Mouse (Mus musculus) gastrocnemius, adult 18-20 months (tissue): Measurements from ENCODE around the gene Rpa1. TPM values are rescaled to one million over a fixed set of nuclear protein-coding genes. Genes with fewer than 3 reads are reported as not detected.

ENCODE experiments used
- DNase-seq: peaks from one replicate; pipeline ENCODE4 v3.0.0; 2021; ENCODE audit warnings: low spot score
- microRNA-seq: library from miRNA; unstranded; fragments of <30 nt; microRNA quantifications from one replicate; pipeline ENCODE4 v1.2.0, GENCODE M21; 2021
- total RNA-seq, 2 experiments: library from RNA; stranded (reverse); gene quantifications; 2 replicates each; pipeline ENCODE4 v1.2.3; 2021

Rpa1 gene
- total RNA-seq, 2 experiments from 2014 or later = 62.8 to 73.1 TPM

DNA sequence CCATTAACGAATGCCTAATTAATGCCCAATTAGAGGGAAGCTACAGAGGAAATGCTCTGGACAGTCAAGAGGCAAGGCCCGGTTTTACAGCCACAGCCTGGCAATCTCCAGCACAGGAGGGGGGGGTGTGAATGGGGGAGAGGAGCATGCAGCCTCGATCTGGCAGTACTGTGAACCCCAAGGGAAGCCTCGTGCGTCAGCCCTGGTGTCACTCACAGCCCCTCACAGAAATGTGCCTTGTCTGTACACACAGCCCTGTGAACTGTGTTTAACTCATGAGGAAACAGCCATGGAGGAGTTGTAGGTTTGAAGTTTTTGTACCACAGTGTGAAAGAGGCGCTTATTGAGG is 84.2 kb downstream of the Rpa1 start:
- no peak for DNase-seq

DNA sequence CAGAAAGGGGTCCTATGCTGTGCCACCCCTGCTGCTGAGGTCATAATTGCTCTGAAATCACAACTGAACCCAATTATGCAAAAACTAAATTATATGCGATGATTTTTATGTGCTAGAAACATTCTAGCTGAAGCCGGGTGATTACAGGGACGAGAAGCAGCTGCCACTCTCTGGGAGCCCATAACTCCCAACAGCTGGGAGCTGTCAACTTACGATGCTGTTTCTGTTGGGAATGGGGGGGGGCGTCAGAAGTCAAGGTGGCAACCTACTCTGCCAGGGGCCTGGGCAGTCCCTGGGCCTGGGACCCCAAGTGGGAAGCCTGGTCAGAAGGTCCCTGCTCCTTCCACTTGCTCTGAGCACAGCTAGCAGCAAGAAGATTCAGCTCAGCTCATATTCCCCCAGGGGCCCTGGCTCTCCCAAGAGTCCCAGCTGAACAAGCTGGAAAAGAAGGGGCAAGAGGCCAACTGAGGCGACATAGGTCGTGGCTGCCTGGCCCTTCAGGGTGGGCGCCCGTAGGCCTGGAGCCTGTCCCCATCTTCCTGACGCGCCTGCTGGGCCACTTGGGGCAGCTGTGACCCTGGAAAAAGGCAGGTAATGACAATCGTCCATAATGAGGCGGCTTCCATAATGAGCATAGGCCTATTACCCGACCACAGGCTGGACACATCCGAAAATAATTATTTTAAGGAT is 84.7 kb downstream of the Rpa1 start:
- no peak for DNase-seq

DNA sequence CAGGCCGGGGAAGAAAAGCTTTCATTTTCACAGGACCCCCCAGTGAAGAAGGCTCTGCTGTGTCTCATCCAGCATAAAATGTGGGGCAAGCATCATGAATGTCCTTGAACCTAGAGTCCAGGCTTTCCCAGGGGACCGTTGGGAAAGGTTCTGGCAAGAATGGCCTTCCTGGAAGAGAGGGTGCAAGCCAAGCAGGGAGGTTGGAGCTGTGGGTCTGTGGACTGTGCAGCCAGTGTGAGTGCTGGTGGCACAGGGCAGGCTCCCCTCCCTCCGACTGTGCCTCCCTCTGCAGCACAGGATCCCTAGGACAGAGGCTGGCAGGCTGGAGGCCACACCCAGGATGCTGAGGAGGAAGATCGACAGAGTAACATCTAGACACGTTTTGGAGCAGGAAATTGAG is 85.3 kb downstream of the Rpa1 start:
- DNase-seq = no peak

DNA sequence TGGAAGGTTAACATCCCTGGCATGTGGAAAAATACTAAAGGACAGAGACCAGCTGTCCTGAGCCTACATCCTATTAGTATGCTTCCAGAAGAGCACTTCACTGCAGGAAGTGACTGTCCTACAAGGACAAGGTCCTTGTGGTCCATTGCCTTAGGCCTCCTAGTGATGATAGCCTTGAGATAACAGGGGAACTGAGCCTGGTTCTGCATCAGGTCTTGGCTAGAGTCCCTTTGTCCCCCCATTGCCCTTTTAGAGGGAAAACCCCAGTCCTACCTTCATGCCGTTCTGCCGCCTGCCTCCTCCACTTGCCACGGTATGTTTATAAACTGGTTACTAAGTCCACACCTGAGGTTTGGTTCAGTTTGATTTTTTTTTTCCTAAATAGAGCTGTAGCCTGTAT is 85.9 kb downstream of the Rpa1 start:
- DNase-seq = no peak

DNA sequence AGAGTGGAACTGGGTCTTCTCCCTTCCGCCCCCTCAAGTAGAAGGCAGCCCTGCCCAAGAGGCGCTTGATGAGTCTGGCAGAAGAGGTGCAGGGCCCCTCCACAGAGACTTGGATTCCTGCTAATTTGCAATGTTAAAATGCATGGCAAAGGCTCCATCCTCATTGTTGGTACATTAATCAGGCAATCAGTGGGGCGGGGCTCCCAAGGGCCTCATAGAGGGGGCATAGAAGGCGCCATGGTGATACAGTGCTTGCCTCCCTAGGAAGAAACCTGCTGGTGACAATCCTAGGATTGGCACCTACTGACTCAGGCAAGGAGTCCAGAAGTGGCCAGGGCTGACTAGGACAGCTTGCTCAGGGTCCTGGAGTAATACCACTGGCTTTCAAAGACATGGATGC is 86.4 kb downstream of the Rpa1 start:
- DNase-seq = no peak

DNA sequence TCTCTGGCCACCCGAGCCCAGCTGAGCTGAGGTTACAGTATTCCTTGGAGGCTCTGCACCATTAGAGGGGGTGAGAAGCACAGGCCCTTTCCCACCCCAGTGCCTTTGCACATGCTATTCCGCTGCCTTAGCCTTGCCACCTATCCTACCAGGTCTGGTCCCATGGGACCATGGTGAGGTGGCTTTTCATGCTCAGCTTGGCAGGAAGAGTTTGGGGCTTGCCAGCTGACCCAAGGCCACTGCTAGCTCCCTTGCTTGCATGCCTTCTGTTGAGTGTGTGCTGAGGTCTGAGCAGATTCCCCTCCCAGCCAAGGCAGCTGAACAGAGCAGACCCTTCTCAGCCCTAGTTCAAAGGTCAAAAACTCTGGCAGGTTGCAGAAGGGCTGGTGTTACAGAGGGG is 87.1 kb downstream of the Rpa1 start:
- no peak for DNase-seq

DNA sequence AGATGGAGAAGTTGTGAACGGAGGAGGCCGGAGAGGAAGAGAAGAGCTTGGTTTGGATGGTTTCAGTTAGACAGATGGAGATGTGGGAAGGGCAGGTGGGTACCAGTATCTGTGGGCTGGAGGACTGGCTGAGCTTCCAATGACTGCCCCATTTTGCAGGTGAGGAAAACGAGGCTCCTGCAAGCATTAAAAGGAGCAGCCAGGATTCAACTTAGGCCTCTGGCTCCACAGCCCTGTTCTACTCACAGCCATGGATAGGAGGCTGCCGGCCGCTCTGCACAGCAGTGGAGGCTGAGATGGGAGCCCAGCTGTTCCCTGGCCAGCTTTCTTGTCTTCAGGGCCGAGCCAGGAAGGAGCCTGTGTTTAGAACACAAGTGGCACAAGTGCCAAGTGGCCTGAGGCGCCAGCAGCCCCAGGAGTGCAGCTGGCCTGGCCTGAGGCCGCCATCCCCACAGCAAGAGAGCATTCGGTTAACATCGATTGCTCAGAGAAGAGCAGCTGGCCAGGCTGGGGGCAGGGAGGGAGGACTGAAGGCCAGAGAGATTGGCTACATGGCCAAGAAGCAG is 88.0 kb downstream of the Rpa1 start:
- DNase-seq = peak; percentile 60

DNA sequence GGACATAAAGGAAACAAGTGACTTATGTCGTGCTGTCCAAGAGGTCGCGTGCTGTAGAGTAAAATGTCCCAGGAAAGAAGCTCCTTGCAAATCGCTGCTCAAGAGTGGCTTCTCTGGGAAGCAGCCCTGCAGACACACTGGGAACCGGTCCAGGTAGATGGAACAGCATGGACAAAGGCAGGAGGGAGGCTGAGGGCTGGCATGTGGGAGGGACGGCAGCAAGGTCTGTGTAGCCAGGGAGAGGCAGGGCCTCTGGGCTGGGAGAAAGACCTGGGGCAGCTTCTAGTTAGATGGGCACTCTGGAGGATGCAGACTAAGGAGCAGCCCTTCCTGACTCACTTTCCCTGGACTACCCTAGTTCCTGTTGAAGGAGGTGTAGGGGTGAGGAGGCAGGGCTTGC is 88.7 kb downstream of the Rpa1 start:
- no peak for DNase-seq

DNA sequence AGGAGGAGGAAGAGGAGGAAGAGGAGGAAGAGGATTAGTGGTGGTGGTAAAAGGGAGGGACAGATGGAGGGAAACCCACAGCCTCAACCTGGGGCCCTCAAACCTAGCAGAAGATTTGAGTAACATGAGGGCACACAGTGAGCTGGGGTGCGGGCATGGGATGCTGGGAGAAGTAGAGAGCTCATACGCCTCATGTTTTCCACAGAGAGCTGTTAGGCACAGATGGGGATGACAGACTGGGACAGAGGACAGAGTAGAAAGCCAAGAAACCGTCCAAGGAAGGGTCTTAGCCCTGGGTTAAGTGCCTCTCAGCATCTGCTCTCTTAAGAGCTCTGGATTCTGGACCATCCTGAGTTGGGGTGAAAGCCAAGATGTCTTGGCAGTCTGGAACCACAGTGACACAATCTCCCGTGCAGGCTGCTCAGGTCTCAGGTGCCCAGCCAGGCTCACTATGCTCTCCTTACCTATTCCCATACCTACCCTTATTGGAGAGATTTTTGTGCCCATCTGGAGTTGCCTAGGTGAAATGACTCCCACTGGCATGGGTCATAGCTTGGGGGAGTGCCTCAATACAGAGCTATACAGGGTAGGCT is 91.0 kb downstream of the Rpa1 start:
- DNase-seq = no peak

DNA sequence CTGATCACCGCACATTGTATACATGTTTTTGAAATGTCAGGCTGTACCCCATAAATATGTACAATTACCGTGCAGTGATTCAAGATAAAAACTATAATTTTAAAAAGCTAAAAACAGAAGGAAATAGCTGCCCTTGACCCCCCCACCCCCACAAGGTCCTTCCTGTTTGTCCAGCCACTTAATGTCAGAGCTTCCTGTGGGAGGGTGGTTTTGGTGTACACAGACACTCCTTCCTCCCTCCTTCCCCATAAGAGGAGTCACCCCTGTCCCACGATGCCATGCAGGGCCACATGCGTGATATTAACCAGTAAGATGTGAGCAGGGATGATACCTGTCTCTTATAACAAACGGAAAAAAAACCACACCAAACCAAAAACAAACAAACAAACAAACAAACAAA is 92.8 kb downstream of the Rpa1 start:
- DNase-seq = no peak

DNA sequence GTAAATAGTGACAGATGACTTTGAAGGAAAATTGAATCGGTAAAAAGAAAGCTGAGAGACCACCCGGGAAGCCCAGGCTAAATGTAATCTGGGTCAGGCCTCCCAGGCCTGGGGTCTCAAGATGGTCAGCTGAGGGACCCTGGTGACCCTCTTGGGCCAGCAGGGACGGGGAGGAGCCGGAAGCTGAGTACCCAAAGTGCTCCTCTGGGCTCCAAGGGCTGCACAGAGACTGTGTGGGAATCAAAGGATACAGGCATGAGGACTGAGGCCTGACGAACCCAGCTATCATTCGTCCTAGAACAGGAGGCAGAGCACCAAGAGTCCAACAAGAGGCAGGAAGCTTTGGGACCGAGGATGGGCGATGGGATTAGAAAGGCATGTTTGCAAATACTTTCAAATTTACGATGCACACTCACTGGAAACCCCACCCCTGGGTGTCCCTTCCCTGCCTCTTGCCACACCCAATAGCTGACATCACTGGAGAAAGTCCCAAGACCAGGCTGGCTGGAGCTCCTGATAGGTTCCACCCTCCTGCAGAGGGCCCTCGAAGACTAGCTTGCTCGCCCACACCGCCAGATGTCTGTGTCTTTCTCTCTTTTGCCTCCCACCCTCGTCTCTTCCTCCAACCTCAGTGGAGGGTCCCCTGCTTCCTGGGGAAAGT is 93.7 kb downstream of the Rpa1 start:
- DNase-seq = peak; percentile 74

DNA sequence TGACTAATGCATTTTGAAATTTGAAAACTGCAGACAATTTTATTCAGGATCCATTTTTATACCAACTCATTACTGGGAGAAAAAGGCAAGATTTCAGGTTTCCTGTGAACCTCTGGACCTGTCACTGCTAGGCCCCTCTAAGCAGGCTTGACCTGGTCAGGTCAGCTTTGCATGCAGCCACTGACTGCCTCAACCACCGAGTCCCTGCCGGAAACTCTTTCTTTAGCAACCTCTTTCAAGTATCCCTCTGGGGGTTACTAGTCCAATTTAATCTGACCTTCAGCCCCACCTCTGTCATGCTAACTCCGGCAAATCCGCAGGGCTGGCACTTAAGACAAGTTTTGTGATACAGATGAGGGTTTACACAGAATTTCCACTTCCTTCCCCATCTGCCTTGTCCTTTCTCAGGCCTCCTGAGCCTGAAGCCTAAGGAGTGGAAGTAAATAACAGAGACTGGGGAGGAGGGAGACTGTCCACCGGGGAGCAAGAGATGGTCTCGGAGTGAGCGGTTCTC is 96.5 kb downstream of the Rpa1 start:
- no peak for DNase-seq

DNA sequence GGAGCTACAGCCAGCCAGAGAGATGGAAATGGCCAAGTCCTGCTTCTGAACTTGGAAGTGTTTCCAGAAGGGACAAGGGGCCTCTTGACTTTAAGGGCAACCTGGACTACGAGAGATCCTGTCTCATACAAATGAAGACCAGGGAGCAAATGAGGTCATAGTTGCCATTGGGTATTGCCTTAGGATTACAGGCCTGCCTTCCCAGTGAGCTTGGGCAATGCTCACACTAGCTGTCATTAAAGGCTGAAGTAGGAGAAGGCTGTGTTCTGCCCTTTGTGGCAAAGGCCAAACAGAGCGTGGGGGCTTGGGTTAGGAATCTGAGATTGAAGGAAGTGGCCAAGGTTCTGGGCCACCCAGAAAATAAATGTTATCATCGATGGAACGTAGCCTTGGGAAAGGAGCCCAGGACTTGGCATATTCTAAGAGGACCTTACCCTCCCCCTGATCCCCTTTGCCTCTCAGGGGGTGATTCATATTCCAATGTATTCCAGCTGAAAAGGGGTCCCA is 97.1 kb downstream of the Rpa1 start:
- no peak for DNase-seq

DNA sequence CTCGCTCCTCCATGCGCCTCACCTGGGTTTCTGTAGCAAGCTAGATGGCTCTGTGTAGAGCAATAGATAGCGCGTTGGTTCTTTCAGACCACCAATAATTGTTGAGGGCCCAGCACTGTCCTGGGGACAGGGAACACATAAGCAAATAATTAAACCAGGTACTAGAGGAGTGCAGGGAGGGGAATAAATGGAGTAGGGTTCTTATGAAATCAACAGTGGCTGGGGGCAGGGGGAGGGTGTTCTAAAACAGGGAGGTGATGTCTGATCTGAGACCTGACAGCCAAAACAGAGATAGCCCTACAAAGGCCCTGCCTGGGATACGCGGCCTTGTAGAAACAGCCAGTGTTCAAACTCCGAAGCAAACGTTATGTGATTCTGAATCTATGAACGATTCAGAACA is 98.5 kb downstream of the Rpa1 start:
- no peak for DNase-seq

Small RNAs within 50 kb of the gene (microRNA-seq; reads per million reads assigned to microRNA genes)
- not detected for gene Gm47300

Other genes with a start within 250 kb of the Rpa1 start
- gene Hic1, start 178.8 kb downstream of the Rpa1 start, total RNA-seq = 1 to 10 TPM; 1.8 to 6.6 TPM
- 1 to 10 TPM; 2.5 to 2.8 TPM for gene Ovca2, start 169.5 kb downstream of the Rpa1 start, total RNA-seq
- gene Dph1, start 157.1 kb downstream of the Rpa1 start, total RNA-seq = 1 to 10 TPM; 4.6 to 5.6 TPM
- 1 to 10 TPM in 1 of 2 experiments, under 1 TPM in 1; 0.96 to 1.1 TPM for gene Rtn4rl1, start 154.5 kb downstream of the Rpa1 start, total RNA-seq
- gene Smyd4, start 109 bp upstream of the Rpa1 start, total RNA-seq = 1 to 10 TPM; 4.5 to 4.9 TPM
- 10 to 100 TPM; 50.2 to 64.1 TPM for gene Serpinf1, start 74.4 kb upstream of the Rpa1 start, total RNA-seq
- under 1 TPM in 1 of 2 experiments, not detected in 1; 0.36 TPM for gene Serpinf2, start 91.3 kb upstream of the Rpa1 start, total RNA-seq
- gene Wdr81, start 106.4 kb upstream of the Rpa1 start, total RNA-seq = 1 to 10 TPM; 4.5 to 5.5 TPM
- 1 to 10 TPM; 2.6 to 2.9 TPM for gene Tlcd2, start 113.4 kb upstream of the Rpa1 start, total RNA-seq
- gene Prpf8, start 138.5 kb upstream of the Rpa1 start, total RNA-seq = 10 to 100 TPM; 70.1 to 70.9 TPM
- 10 to 100 TPM; 31.5 to 32.4 TPM for gene Rilp, start 161.8 kb upstream of the Rpa1 start, total RNA-seq
- 1 to 10 TPM; 2.4 to 3.3 TPM for gene Scarf1, start 165.2 kb upstream of the Rpa1 start, total RNA-seq
- 10 to 100 TPM; 24.0 to 32.2 TPM for gene Slc43a2, start 183.4 kb upstream of the Rpa1 start, total RNA-seq
- 100 to 1,000 TPM; 168 to 172 TPM for gene Pitpna, start 239.8 kb upstream of the Rpa1 start, total RNA-seq